ENCODE assay signal across 8 mouse cellular contexts in the genomic region with DNA sequence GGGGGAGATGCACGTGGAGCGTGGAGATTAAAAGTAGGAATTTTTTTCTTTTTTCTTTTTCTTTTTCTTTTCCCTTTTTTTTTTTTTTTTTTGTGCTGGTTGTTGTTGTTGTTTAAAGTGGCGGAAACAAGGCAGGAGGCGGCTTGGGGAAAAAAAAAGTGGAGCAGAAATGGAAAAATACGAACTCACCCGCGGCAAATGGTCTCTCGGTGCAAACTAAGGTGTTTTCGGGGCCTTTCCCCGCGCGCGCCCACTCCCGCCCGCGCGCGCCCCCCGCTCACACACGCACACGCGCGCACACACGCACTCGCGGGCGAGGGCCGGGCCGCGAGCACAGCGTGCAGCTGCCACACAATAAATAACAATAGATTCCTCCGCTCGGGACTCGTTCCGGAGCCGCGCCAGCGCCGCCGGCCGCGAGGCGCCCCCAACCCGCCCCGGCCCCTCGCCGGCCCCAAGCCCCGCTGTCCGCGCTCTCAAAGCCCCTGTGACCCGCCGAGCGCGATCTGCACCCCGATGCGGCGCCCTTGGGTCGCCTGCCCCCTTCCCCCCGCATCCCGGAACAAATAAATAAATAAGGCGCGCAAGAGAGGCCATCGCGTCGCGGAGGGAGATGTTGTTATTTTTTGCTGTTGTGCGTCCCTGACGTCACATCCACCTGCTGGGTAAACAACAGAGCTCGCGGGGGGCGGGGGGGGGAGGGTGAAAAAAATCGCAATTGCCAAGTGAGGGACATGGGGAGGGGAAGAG. TPM values are rescaled to one million over a fixed set of nuclear protein-coding genes. Genes with fewer than 3 reads are reported as not detected.
DNase-seq lines count a peak whose midpoint lies in the region; ATAC-seq lines count a peak whose summit lies in the region.

A gene (minus strand): TSS at position 363 of the 750 bp plus-strand sequence.

- ATAC-seq in hindbrain, embryonic 13.5 days (ENCODE audit: low FRiP score): peak; percentile 58

- WGBS in hindbrain, embryonic 13.5 days: under 1% methylated on average over 67 of the region's 72 CpGs

- H3K36me3 ChIP-seq in hindbrain, embryonic 13.5 days: peaks cover 6% of the 10 kb centered on the region; the same call in 1 of the 2 replicates

- no peaks in the 10 kb centered on the region for H3K27me3 ChIP-seq in hindbrain, embryonic 13.5 days

- peak within 1 kb of the TSS; percentile 99 for H3K4me2 ChIP-seq in hindbrain, embryonic 13.5 days

- H3K4me1 ChIP-seq in hindbrain, embryonic 13.5 days (replicated peaks): peaks cover 30% of the 10 kb centered on the region

- H3K4me3 ChIP-seq in hindbrain, embryonic 13.5 days: peak within 1 kb of the TSS; percentile 70

- H3K27ac ChIP-seq in hindbrain, embryonic 13.5 days: peak within 1 kb of the TSS; percentile 100

- H3K9me3 ChIP-seq in hindbrain, embryonic 13.5 days: peaks cover 5% of the 10 kb centered on the region; the same call in 1 of the 2 replicates

- peak; percentile 90 for DNase-seq in Muller cell, postnatal 12 days (ENCODE audit: inconsistent ontology term)
- peak; percentile 87 to 88 for DNase-seq in cerebellum, postnatal 10 days
- DNase-seq in frontal cortex, postnatal 25 days (ENCODE audit: low spot score in 2 of 2): peak; percentile 63 to 65
- DNase-seq in layer of hippocampus, postnatal 14 days (ENCODE audit: low spot score in 2 of 2): peak; percentile 78 to 82
- peak; percentile 76 for DNase-seq in lung, postnatal 14 days
- peak; percentile 71 for DNase-seq in ovary, postnatal 36 days (ENCODE audit: low spot score)
- DNase-seq in thymus, postnatal 14 days: peak; percentile 80

- peak within 1 kb of the TSS; percentile 95 for H3K9ac ChIP-seq in hindbrain, embryonic 13.5 days

RNA-seq across cellular contexts. Expression of the gene that starts here (rescaled TPM):
- polyA plus RNA-seq in hindbrain, embryonic 13.5 days (2015; fragmentation: Nextera tagmentation; extraction: Ambion mirVana): 64.7 and 66.6 TPM in 2 replicates
- 10 to 100 TPM; 95.0 to 96.7 TPM for total RNA-seq in layer of hippocampus, postnatal 14 days (2021)

Comparison
In these comparisons a context has a peak if more than half of its experiments do, and no peak if none do; other contexts are left out.
1. Peak in every context shown above with its lines: DNase-seq, ATAC-seq, H3K4me3 ChIP-seq and H3K27ac ChIP-seq.